ENCODE assay signal across 25 mouse cellular contexts in genomic region chr5:88489004-88489403, GRCm38 (mm10). TPM values are rescaled to one million over a fixed set of nuclear protein-coding genes. Genes with fewer than 3 reads are reported as not detected.
"Had no signal": no experiment of that assay in that cellular context is flagged by ENCODE, and none has a peak within 500 bp of the region (broad histone marks: within the 10 kb centered on the region; RNA-seq: fewer than 3 reads in every experiment).

No protein-coding gene starts in this region.

- H3K27ac ChIP-seq: lung, embryonic 15.5 days; macrophage; midbrain, embryonic 12.5 days; neural tube, embryonic 12.5 days; stomach, embryonic 15.5 days; stomach, postnatal 0 days had no signal

- H3K4me1 ChIP-seq: lung, embryonic 15.5 days; megakaryocyte, embryonic 14.5 days; midbrain, embryonic 12.5 days; neural tube, embryonic 12.5 days; stomach, embryonic 15.5 days had no signal

- ATAC-seq: liver, postnatal 0 days; lung, postnatal 0 days; midbrain, embryonic 16.5 days had no signal

- DNase-seq: liver, postnatal 0 days; lung, adult 2 months; lung, postnatal 14 days; lung, postnatal 36 days; midbrain, embryonic 14.5 days; right cerebral cortex, postnatal 14 days; thymus, adult 2 months; thymus, postnatal 25 days; thymus, postnatal 4 days had no signal

- H3K4me3 ChIP-seq: lung, embryonic 15.5 days; megakaryocyte, embryonic 14.5 days; midbrain, embryonic 12.5 days; myocyte; neural tube, embryonic 12.5 days; stomach, embryonic 15.5 days had no signal

- H3K27me3 ChIP-seq: lung, embryonic 15.5 days; megakaryocyte, embryonic 14.5 days; midbrain, embryonic 12.5 days; neural tube, embryonic 12.5 days; stomach, embryonic 15.5 days had no signal

- H3K36me3 ChIP-seq: lung, embryonic 15.5 days; midbrain, embryonic 12.5 days; neural tube, embryonic 12.5 days; stomach, embryonic 15.5 days had no signal

RNA-seq across cellular contexts. Expression of gene Enam, which starts 1.2 kb away (rescaled TPM):
- total RNA-seq: megakaryocyte progenitor cell, adult 5-6 weeks; neutrophil, adult 5-6 weeks had no signal
- polyA plus RNA-seq: liver, postnatal 0 days; lung, adult 2 months; lung, embryonic 15.5 days; lung, postnatal 0 days; macrophage; midbrain, embryonic 12.5 days; midbrain, embryonic 14.5 days; midbrain, embryonic 16.5 days; myocyte; neural tube, embryonic 12.5 days; neural tube, embryonic 14.5 days; spleen, adult 2 months; stomach, embryonic 15.5 days; stomach, postnatal 0 days; testis, adult 2 months; thymus, adult 2 months; urinary bladder, adult 2 months had no signal

RNA-seq across cellular contexts. Expression of gene Ambn, which starts 33.2 kb away (rescaled TPM):
- total RNA-seq: megakaryocyte progenitor cell, adult 5-6 weeks; neutrophil, adult 5-6 weeks had no signal
- polyA plus RNA-seq: liver, postnatal 0 days; lung, adult 2 months; lung, embryonic 15.5 days; lung, postnatal 0 days; macrophage; midbrain, embryonic 12.5 days; midbrain, embryonic 14.5 days; midbrain, embryonic 16.5 days; myocyte; neural tube, embryonic 12.5 days; neural tube, embryonic 14.5 days; spleen, adult 2 months; stomach, embryonic 15.5 days; stomach, postnatal 0 days; urinary bladder, adult 2 months had no signal

RNA-seq across cellular contexts. Expression of gene Jchain, which starts 38.7 kb away (rescaled TPM):
- polyA plus RNA-seq: lung, embryonic 15.5 days; stomach, postnatal 0 days had no signal
